Mouse (Mus musculus): ENCODE data around the gene Fem1a. TPM values are rescaled to one million over a fixed set of nuclear protein-coding genes. Genes with fewer than 3 reads are reported as not detected.
A peak's percentile ranks its signal among the peaks of the same experiment; 100 is the strongest.

Fem1a gene
- polyA plus RNA-seq, 1 experiment, result 43.6 TPM

- Histone ChIP-seq H3K4me3 (no peak overlapping the region), H3K27me3 (ENCODE audit: control insufficient read depth, insufficient read depth, insufficient read length) (no peaks in the 10 kb centered on the region), H3K36me3 (ENCODE audit: control insufficient read depth, insufficient read depth) (no peaks in the 10 kb centered on the region), H3ac (ENCODE audit: control insufficient read depth, insufficient read length) (no peak overlapping the region), H3K79me2 (ENCODE audit: control insufficient read depth, insufficient read depth) (peaks cover 5% of the 10 kb centered on the region), H3K4me2 (ENCODE audit: low read depth) (peak overlapping the region; percentile 69)
- TF ChIP-seq MYOG (IDR thresholded peaks at IDR 0.05; ENCODE audit: control insufficient read depth in 1 of 3, insufficient read depth in 1 of 3, insufficient read length in 2 of 3, low read depth in 2 of 3) (no peak), POLR2AphosphoS2 (IDR thresholded peaks at IDR 0.05; ENCODE audit: insufficient read length, low read depth) (peak; percentile 49)
These were observed 9.3 kb downstream of the Fem1a start for GRCm38 (mm10) chr17:56265869-56266268.

GRCm38 (mm10) chr17:56266271-56266670 lies 9.7 kb downstream of the Fem1a start:
- Histone ChIP-seq H3K4me3 (no peak overlapping the region), H3K79me2 (ENCODE audit: control insufficient read depth, insufficient read depth) (peaks cover 4% of the 10 kb centered on the region), H3ac (ENCODE audit: control insufficient read depth, insufficient read length) (no peak overlapping the region), H3K4me2 (ENCODE audit: low read depth) (peak overlapping the region; percentile 69), H3K36me3 (ENCODE audit: control insufficient read depth, insufficient read depth) (no peaks in the 10 kb centered on the region), H3K27me3 (ENCODE audit: control insufficient read depth, insufficient read depth, insufficient read length) (no peaks in the 10 kb centered on the region)
- TF ChIP-seq POLR2AphosphoS2 (IDR thresholded peaks at IDR 0.05; ENCODE audit: insufficient read length, low read depth), result no peak
- TF ChIP-seq CEBPB (IDR thresholded peaks at IDR 0.05; ENCODE audit: insufficient read depth, poor library complexity, severe bottlenecking), result 0 out of 2 replicates have a peak, but pooled peaks have one; percentile 34

DNA sequence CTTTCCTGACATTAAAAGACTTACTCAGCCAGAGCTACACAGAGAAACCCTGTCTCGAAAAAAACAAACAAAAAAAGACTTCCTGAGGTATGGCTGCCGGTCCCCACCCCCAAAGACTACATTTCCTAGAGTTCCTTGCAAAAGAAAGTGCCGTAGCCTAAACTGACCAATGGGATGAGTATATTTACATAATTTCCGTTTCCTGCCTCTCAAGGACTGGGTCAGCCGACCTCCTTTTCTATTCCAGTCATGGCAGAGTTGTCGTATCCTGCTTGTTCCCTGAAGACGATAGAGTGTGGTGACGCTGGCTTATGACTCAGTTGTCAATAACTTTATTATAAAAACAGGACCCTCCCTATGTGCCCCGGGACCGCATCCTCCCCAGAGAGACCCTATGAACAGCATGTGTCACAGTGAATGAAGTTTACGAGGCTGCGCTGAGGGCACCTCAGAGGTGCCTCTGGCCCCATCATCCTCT lies 12.6 kb downstream of the Fem1a start:
- H3K79me2 ChIP-seq (ENCODE audit: control insufficient read depth, insufficient read depth), result no peaks in the 10 kb centered on the region
- peak overlapping the region; percentile 26 for H3K4me3 ChIP-seq
- peak overlapping the region; percentile 94 for H3K4me2 ChIP-seq (ENCODE audit: low read depth)
- peak; percentile 84 for TF ChIP-seq POLR2AphosphoS2 (IDR thresholded peaks at IDR 0.05; ENCODE audit: insufficient read length, low read depth)
- no peak for TF ChIP-seq CEBPB (IDR thresholded peaks at IDR 0.05; ENCODE audit: insufficient read depth, poor library complexity, severe bottlenecking)
- TF ChIP-seq POLR2A (IDR thresholded peaks at IDR 0.05; ENCODE audit: insufficient read length, low read depth), result peak; percentile 65
- H3K36me3 ChIP-seq (ENCODE audit: control insufficient read depth, insufficient read depth), result no peaks in the 10 kb centered on the region
- no peak overlapping the region for H3ac ChIP-seq (ENCODE audit: control insufficient read depth, insufficient read length)
- no peaks in the 10 kb centered on the region for H3K27me3 ChIP-seq (ENCODE audit: control insufficient read depth, insufficient read depth, insufficient read length)

DNA sequence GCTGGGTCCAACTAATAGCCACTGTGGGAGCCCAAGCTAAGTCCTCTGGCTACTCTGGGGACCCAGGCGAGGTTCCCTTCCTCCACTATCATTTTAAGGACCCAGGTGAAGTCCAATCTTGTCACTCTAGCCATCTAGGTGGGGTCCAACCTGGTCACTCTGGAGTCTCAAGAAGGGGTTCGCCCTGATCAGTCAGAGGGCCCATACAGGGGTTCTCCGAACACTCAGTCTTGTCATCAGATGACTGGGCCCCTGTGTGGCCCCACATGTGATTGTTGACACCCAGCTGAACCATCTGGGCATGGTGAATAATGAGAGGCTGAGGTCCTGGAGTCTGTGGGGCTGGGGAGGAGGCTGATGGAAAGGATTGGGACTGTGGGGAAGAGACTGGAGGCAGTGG lies 13.1 kb downstream of the Fem1a start:
- Histone ChIP-seq H3K4me2 (ENCODE audit: low read depth) (peak overlapping the region; percentile 94), H3ac (ENCODE audit: control insufficient read depth, insufficient read length) (no peak overlapping the region), H3K27me3 (ENCODE audit: control insufficient read depth, insufficient read depth, insufficient read length) (no peaks in the 10 kb centered on the region), H3K36me3 (ENCODE audit: control insufficient read depth, insufficient read depth) (no peaks in the 10 kb centered on the region), H3K4me3 (peak overlapping the region; percentile 26), H3K79me2 (ENCODE audit: control insufficient read depth, insufficient read depth) (no peaks in the 10 kb centered on the region)
- TF ChIP-seq REST (IDR thresholded peaks at IDR 0.05; ENCODE audit: insufficient read depth, insufficient read length) (no peak), SRF (IDR thresholded peaks at IDR 0.05; ENCODE audit: control insufficient read depth, insufficient read length, low read depth) (no peak), CEBPB (IDR thresholded peaks at IDR 0.05; ENCODE audit: insufficient read depth, poor library complexity, severe bottlenecking) (no peak), E2F4 (IDR thresholded peaks at IDR 0.05; ENCODE audit: insufficient read depth) (no peak)

- H3K4me2 ChIP-seq (ENCODE audit: low read depth), result no peak overlapping the region
- no peaks in the 10 kb centered on the region for H3K27me3 ChIP-seq (ENCODE audit: control insufficient read depth, insufficient read depth, insufficient read length)
- peaks cover 9% of the 10 kb centered on the region for H3K79me2 ChIP-seq (ENCODE audit: control insufficient read depth, insufficient read depth)
- TF ChIP-seq POLR2AphosphoS2 (IDR thresholded peaks at IDR 0.05; ENCODE audit: insufficient read length, low read depth) (peak; percentile 8), MAX (IDR thresholded peaks at IDR 0.05; ENCODE audit: low read depth) (no peak)
- no peaks in the 10 kb centered on the region for H3K36me3 ChIP-seq (ENCODE audit: control insufficient read depth, insufficient read depth)
- H3ac ChIP-seq (ENCODE audit: control insufficient read depth, insufficient read length), result no peak overlapping the region
- H3K4me3 ChIP-seq, result no peak overlapping the region
These were observed 15.1 kb downstream of the Fem1a start for GRCm38 (mm10) chr17:56271609-56272253.

- Histone ChIP-seq H3K4me2 (ENCODE audit: low read depth) (no peak overlapping the region), H3K79me2 (ENCODE audit: control insufficient read depth, insufficient read depth) (peaks cover 9% of the 10 kb centered on the region), H3K36me3 (ENCODE audit: control insufficient read depth, insufficient read depth) (no peaks in the 10 kb centered on the region), H3K27me3 (ENCODE audit: control insufficient read depth, insufficient read depth, insufficient read length) (no peaks in the 10 kb centered on the region), H3K4me3 (no peak overlapping the region), H3ac (ENCODE audit: control insufficient read depth, insufficient read length) (no peak overlapping the region)
- TF ChIP-seq TCF3 (IDR thresholded peaks at IDR 0.05; ENCODE audit: insufficient read length, low read depth), result no peak
- no peak for TF ChIP-seq POLR2AphosphoS2 (IDR thresholded peaks at IDR 0.05; ENCODE audit: insufficient read length, low read depth)
- no peak for TF ChIP-seq CEBPB (IDR thresholded peaks at IDR 0.05; ENCODE audit: insufficient read depth, poor library complexity, severe bottlenecking)
- no peak for TF ChIP-seq MYOD1 (IDR thresholded peaks at IDR 0.05; ENCODE audit: control insufficient read depth in 1 of 3, insufficient read length in 2 of 3, low read depth in 2 of 3)
- TF ChIP-seq MAX (IDR thresholded peaks at IDR 0.05; ENCODE audit: low read depth), result no peak
- no peak for TF ChIP-seq TCF12 (IDR thresholded peaks at IDR 0.05; ENCODE audit: insufficient read depth, poor library complexity, severe bottlenecking)
- no peak for TF ChIP-seq E2F4 (IDR thresholded peaks at IDR 0.05; ENCODE audit: insufficient read depth)
- no peak for TF ChIP-seq SRF (IDR thresholded peaks at IDR 0.05; ENCODE audit: control insufficient read depth, insufficient read length, low read depth)
- no peak for TF ChIP-seq USF1 (IDR thresholded peaks at IDR 0.05; ENCODE audit: low read depth)
- no peak for TF ChIP-seq POLR2A (IDR thresholded peaks at IDR 0.05; ENCODE audit: insufficient read length, low read depth)
- TF ChIP-seq MYOG (IDR thresholded peaks at IDR 0.05; ENCODE audit: control insufficient read depth in 1 of 3, insufficient read depth in 1 of 3, insufficient read length in 2 of 3, low read depth in 2 of 3), result no peak
- no peak for TF ChIP-seq REST (IDR thresholded peaks at IDR 0.05; ENCODE audit: insufficient read depth, insufficient read length)
These were observed 16.0 kb downstream of the Fem1a start for GRCm38 (mm10) chr17:56272644-56273043.
